In the genomic region with DNA sequence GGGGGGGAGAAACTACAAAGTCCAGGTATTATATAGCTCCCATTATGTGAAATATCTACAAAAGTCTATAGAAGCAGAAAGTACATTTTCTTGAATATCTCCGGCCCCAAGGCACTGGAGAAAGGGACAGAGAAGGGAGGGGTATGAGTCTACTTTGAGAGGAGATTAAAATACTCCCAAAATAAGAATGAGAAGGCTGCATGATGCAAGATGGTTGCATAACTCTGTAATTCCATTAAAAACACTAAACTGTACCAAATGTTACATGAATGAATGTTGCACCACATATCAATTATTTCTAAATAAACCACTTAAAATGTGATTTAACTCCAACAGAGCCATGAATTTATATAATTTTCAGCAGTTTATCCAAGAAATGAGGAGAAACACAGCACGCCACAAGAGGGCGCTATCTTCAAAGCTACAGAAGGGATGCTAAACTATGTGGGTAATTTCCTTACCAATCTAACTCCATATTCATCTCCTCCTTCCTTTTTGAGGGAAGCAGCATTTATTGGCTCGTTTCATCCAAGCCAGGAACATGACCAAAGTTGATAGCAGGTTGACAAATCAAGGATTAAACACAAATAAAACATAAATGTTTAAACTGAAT, we compare ENCODE assay signal across 9 mouse cellular contexts.
DNase-seq lines count a peak whose midpoint lies in the region; ATAC-seq and TF ChIP-seq lines count a peak whose summit lies in the region.
"Had no signal": no experiment of that assay in that cellular context is flagged by ENCODE, and none has a peak within 500 bp of the region (broad histone marks: within the 10 kb centered on the region; RNA-seq: fewer than 3 reads in every experiment).

No protein-coding gene starts in this region.

- intact Hi-C loops in gastrocnemius, adult 2 months (cut with DNase I): loop anchor here (1.0 to 5.0 kb wide), 5 partner anchors 61 to 383 kb away; no protein-coding TSS in a partner anchor

- H3K36me3 ChIP-seq in hindbrain, embryonic 11.5 days (ENCODE audit: control insufficient read depth, insufficient read depth, low read length): no peaks in the 10 kb centered on the region
- H3K36me3 ChIP-seq in hindbrain, embryonic 12.5 days: no peaks in the 10 kb centered on the region

- no peak for ATAC-seq in hindbrain, embryonic 11.5 days (ENCODE audit: low FRiP score)
- no peak for ATAC-seq in hindbrain, embryonic 12.5 days (ENCODE audit: low FRiP score)

- H3K4me1 ChIP-seq in hindbrain, embryonic 11.5 days (replicated peaks; ENCODE audit: control insufficient read depth, insufficient read depth, low read length): peaks cover 2% of the 10 kb centered on the region; the same call in 1 of the 2 replicates
- peaks cover 17% of the 10 kb centered on the region for H3K4me1 ChIP-seq in hindbrain, embryonic 12.5 days
- H3K4me1 ChIP-seq: megakaryocyte, embryonic 14.5 days had no signal

- no peaks in the 10 kb centered on the region for H3K27me3 ChIP-seq in hindbrain, embryonic 11.5 days (ENCODE audit: control insufficient read depth, insufficient read depth, low read length)
- H3K27me3 ChIP-seq in hindbrain, embryonic 12.5 days: no peaks in the 10 kb centered on the region
- H3K27me3 ChIP-seq: megakaryocyte, embryonic 14.5 days had no signal

- H3K9me3 ChIP-seq in hindbrain, embryonic 11.5 days (ENCODE audit: control insufficient read depth, low read length): no peaks in the 10 kb centered on the region
- H3K9me3 ChIP-seq in hindbrain, embryonic 12.5 days (replicated peaks): no peaks in the 10 kb centered on the region
- H3K9me3 ChIP-seq: megakaryocyte, embryonic 14.5 days had no signal

- no peak overlapping the region for H3K4me2 ChIP-seq in hindbrain, embryonic 11.5 days (replicated peaks; ENCODE audit: low read depth, low read length)
- H3K4me2 ChIP-seq in hindbrain, embryonic 12.5 days (replicated peaks): no peak overlapping the region

- DNase-seq in hindbrain, embryonic 11.5 days (ENCODE audit: low spot score): peak; percentile 83
- peak; percentile 18 for DNase-seq in WW6 (ENCODE audit: low read depth, low spot score)
- DNase-seq in cerebellum, postnatal 25 days: peak; percentile 75 to 87
- peak; percentile 70 for DNase-seq in gastrocnemius, adult 2 months
- peak; percentile 77 for DNase-seq in layer of hippocampus, adult 9-11 months
- peak; percentile 80 for DNase-seq in lung, postnatal 10 days
- peak; percentile 40 for DNase-seq in thymus, postnatal 0 days (ENCODE audit: low spot score)

- WGBS in hindbrain, embryonic 11.5 days: 22% methylated on average over 4 of the region's 4 CpGs
- 21% methylated on average over 4 of the region's 4 CpGs for WGBS in hindbrain, embryonic 12.5 days

- H3K4me3 ChIP-seq in hindbrain, embryonic 11.5 days (ENCODE audit: low read depth, low read length): no peak overlapping the region
- no peak overlapping the region for H3K4me3 ChIP-seq in hindbrain, embryonic 12.5 days
- no peak overlapping the region for H3K4me3 ChIP-seq in gastrocnemius, adult 2 months
- H3K4me3 ChIP-seq: megakaryocyte, embryonic 14.5 days had no signal

- no peak overlapping the region for H3K27ac ChIP-seq in hindbrain, embryonic 11.5 days (ENCODE audit: low read depth, low read length)
- no peak overlapping the region for H3K27ac ChIP-seq in hindbrain, embryonic 12.5 days
- H3K27ac ChIP-seq in gastrocnemius, adult 2 months: peak overlapping the region; percentile 5; the same call in 1 of the 2 replicates

- TF ChIP-seq CTCF in gastrocnemius, adult 2 months (IDR thresholded peaks at IDR 0.05): peak; percentile 97; the same call in 1 of the 2 replicates

- H3K9ac ChIP-seq in hindbrain, embryonic 11.5 days (ENCODE audit: low read depth, low read length): no peak overlapping the region
- H3K9ac ChIP-seq in hindbrain, embryonic 12.5 days: no peak overlapping the region

Comparison
In these comparisons a context has a peak if more than half of its experiments do, and no peak if none do; other contexts are left out.
1. DNase-seq: peak in every context shown above with its lines; median percentile 83 in hindbrain, embryonic 11.5 days; 81 in cerebellum, postnatal 25 days; 80 in lung, postnatal 10 days; 77 in layer of hippocampus, adult 9-11 months; 70 in gastrocnemius, adult 2 months; 40 in thymus, postnatal 0 days; 18 in WW6.